Mouse (Mus musculus) neural tube, embryonic 13.5 days (tissue): ENCODE results near the gene B3gnt2. TPM values are rescaled to one million over a fixed set of nuclear protein-coding genes. Genes with fewer than 3 reads are reported as not detected.

Source experiments
- ATAC-seq: fragments of 200-750 bp; cut with Nextera tagmentation; 2 replicates; pipeline ENCODE4 v1.8.0; 2017; ENCODE audit warnings: low read depth, mild to moderate bottlenecking, moderate TSS enrichment, moderate library complexity
- H3K27ac ChIP-seq: fragments of 300-500 bp; sonication (generic); replicated peaks from 2 replicates; pipeline ENCODE4 v1.5.1; 2015; ENCODE audit warnings: moderate library complexity, mild to moderate bottlenecking, inconsistent platforms
- H3K27me3 ChIP-seq: fragments of 300-500 bp; sonication (generic); 2 replicates; pipeline ENCODE4 v1.6.1; 2015; ENCODE audit warnings: mild to moderate bottlenecking, inconsistent platforms
- H3K36me3 ChIP-seq: fragments of 300-500 bp; sonication (generic); 2 replicates; pipeline ENCODE4 v1.6.1; 2015; ENCODE audit warnings: mild to moderate bottlenecking, inconsistent platforms
- H3K4me1 ChIP-seq: fragments of 300-500 bp; sonication (generic); replicated peaks from 2 replicates; pipeline ENCODE4 v1.6.1; 2015; ENCODE audit warnings: inconsistent platforms
- H3K4me2 ChIP-seq: fragments of 300-500 bp; sonication (generic); 2 replicates; pipeline ENCODE4 v1.6.1; 2015; ENCODE audit warnings: inconsistent platforms, mild to moderate bottlenecking, moderate library complexity
- H3K4me3 ChIP-seq: fragments of 300-500 bp; sonication (generic); 2 replicates; pipeline ENCODE4 v1.5.1; 2015; ENCODE audit warnings: mild to moderate bottlenecking, inconsistent platforms
- H3K9ac ChIP-seq: fragments of 300-500 bp; sonication (generic); 2 replicates; pipeline ENCODE4 v1.6.1; 2015; ENCODE audit warnings: moderate library complexity, mild to moderate bottlenecking, inconsistent platforms
- H3K9me3 ChIP-seq: fragments of 300-500 bp; sonication (generic); 2 replicates; pipeline ENCODE4 v1.6.1; 2016; ENCODE audit warnings: inconsistent platforms
- WGBS: fragments of 180-500 bp; shearing (Covaris S2); methylation state at CpG from one replicate; pipeline ENCODE4 v1.1.7; 2015; 5-methylcytosine and 5-hydroxymethylcytosine counted together
- polyA plus RNA-seq: library from polyadenylated mRNA; unstranded; fragments of >200 nt; fragmentation: Nextera tagmentation; extraction: Ambion mirVana; gene quantifications from 2 replicates; pipeline ENCODE4 v1.2.1, GENCODE M21; 2015

The B3gnt2 gene
- polyA plus RNA-seq, 1 experiment from 2014 or later = 2.0 TPM

GRCm38 (mm10) chr11:22885350-22885749, 24.6 kb upstream of the B3gnt2 start:
- WGBS = 88% methylated on average over 1 of the region's 1 CpGs
- H3K9me3 ChIP-seq = no peaks in the 10 kb centered on the region
- H3K4me3 ChIP-seq = no peak overlapping the region
- ATAC-seq = no peak
- H3K4me2 ChIP-seq = no peak overlapping the region
- no peak overlapping the region for H3K9ac ChIP-seq
- no peaks in the 10 kb centered on the region for H3K36me3 ChIP-seq
- H3K27me3 ChIP-seq = no peaks in the 10 kb centered on the region
- H3K27ac ChIP-seq = no peak overlapping the region
- H3K4me1 ChIP-seq = no peaks in the 10 kb centered on the region

GRCm38 (mm10) chr11:22883676-22884075, 22.9 kb upstream of the B3gnt2 start:
- no peaks in the 10 kb centered on the region for H3K27me3 ChIP-seq
- no peak for ATAC-seq
- 79% methylated on average over 2 of the region's 2 CpGs for WGBS
- no peaks in the 10 kb centered on the region for H3K36me3 ChIP-seq
- H3K4me3 ChIP-seq = no peak overlapping the region
- no peaks in the 10 kb centered on the region for H3K9me3 ChIP-seq
- H3K4me1 ChIP-seq = no peaks in the 10 kb centered on the region
- H3K4me2 ChIP-seq = no peak overlapping the region
- H3K27ac ChIP-seq = no peak overlapping the region
- H3K9ac ChIP-seq = no peak overlapping the region

GRCm38 (mm10) chr11:22882926-22883325, 22.2 kb upstream of the B3gnt2 start:
- ATAC-seq = no peak
- Histone ChIP-seq H3K36me3 (no peaks in the 10 kb centered on the region), H3K4me3 (no peak overlapping the region), H3K4me2 (no peak overlapping the region), H3K27me3 (no peaks in the 10 kb centered on the region), H3K9ac (no peak overlapping the region), H3K9me3 (no peaks in the 10 kb centered on the region), H3K4me1 (no peaks in the 10 kb centered on the region), H3K27ac (no peak overlapping the region)

DNA sequence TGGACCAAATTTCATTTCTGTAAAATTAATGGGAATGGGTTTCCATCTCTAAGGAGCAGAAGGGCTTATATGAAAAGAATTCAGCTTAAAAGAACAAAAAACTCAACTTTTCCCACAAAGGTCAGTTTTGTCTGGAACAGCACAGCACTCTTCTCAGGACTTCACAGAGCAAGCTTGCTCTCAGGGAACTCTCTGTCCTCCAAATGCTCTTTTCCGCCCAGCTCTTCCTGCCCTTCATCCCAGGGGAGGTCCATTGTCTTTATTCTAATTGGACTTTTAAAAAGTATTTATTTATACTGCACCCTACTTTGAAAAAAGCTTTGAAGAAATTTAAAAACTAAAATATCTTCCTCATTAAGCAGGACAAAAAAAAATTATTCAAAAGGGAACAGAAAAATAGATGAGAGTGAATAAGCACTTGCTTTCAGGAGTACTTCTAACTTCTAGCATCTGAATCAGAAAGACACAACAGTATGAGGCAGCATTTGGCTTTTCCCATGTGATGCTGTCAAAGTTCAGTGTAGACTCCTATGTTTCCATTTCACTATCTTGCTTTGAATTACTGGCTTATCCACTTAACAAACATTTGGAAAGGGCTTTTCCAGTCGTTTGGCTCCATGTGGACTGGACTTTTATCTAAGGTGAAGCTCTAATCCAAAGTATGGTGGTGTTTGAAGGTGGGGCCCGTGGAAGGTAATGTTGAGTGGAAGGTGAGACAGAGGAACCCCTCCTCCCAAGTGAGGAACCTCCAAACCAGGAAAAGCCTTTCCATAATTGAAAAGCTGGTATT, 19.8 kb upstream of the B3gnt2 start:
- no peak for ATAC-seq
- Histone ChIP-seq H3K4me3 (no peak overlapping the region), H3K9ac (no peak overlapping the region), H3K36me3 (no peaks in the 10 kb centered on the region), H3K27ac (no peak overlapping the region), H3K9me3 (no peaks in the 10 kb centered on the region), H3K27me3 (no peaks in the 10 kb centered on the region), H3K4me2 (no peak overlapping the region), H3K4me1 (peaks cover 5% of the 10 kb centered on the region; the same call in 1 of the 2 replicates)
- 72% methylated on average over 3 of the region's 3 CpGs for WGBS

- 94% methylated on average over 4 of the region's 4 CpGs for WGBS
- Histone ChIP-seq H3K27ac (no peak overlapping the region), H3K4me2 (no peak overlapping the region), H3K9ac (no peak overlapping the region), H3K4me3 (no peak overlapping the region), H3K27me3 (no peaks in the 10 kb centered on the region), H3K36me3 (no peaks in the 10 kb centered on the region), H3K4me1 (peaks cover 15% of the 10 kb centered on the region), H3K9me3 (no peaks in the 10 kb centered on the region)
- no peak for ATAC-seq
Observed at GRCm38 (mm10) chr11:22879645-22880044, 18.9 kb upstream of the B3gnt2 start.

DNA sequence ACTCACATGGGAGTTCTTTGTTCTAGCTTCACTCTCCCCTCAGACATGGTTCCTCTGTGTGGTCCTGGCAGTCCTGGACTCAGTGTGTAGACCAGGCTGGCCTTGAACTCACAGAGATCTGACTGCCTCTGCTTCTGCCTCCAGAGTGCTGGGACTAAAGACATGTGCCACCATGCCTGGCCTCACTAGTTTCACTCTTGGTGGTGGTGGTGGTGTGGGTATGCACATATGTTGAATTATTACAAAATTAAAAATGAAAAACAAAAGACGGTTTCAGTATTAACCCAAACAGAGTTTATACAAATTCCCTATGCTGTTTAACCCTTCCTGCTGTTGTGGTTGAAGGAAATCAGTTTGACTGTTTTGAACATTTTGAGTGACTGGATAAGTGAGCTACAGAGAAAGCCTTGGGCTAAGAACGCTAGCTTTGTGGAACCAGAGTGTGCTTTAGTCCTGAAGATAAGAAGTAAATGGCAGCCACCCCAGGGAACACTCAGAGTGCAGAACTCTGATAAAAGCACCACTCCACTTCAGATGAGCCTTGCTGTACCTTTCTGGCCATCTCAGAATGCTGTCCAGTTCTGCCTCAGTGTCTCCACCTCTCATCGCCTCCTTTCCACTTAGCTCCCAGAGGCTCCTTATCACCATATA, 16.0 kb upstream of the B3gnt2 start:
- H3K4me2 ChIP-seq = no peak overlapping the region
- H3K9ac ChIP-seq = no peak overlapping the region
- H3K4me1 ChIP-seq = peaks cover 32% of the 10 kb centered on the region
- no peak overlapping the region for H3K27ac ChIP-seq
- WGBS = 95% methylated on average over 3 of the region's 3 CpGs
- H3K9me3 ChIP-seq = no peaks in the 10 kb centered on the region
- no peaks in the 10 kb centered on the region for H3K36me3 ChIP-seq
- no peak for ATAC-seq
- H3K4me3 ChIP-seq = no peak overlapping the region
- H3K27me3 ChIP-seq = no peaks in the 10 kb centered on the region

DNA sequence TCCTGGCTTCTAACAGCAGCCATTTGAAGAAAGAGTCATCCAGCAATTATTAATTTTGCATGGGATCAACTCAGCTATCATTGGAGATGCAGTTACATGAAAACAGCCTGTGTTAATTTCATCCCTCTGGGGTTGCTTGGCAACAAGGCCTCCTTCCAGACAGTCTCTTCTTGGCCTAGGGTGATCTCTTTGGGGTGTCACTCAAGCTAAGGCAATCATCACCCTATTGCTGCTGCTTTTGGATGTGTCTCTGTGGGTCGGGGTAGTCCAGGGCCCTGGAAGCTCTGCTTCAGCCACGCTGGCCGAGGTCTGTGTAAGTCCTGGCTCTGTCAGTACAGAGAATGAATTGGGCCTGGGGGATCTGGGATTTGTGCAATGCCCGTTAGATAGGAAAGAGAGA, 14.5 kb upstream of the B3gnt2 start:
- no peak overlapping the region for H3K4me3 ChIP-seq
- H3K9me3 ChIP-seq = no peaks in the 10 kb centered on the region
- H3K4me1 ChIP-seq = peaks cover 32% of the 10 kb centered on the region
- peak; percentile 72 for ATAC-seq
- H3K27me3 ChIP-seq = no peaks in the 10 kb centered on the region
- 50% methylated on average over 4 of the region's 4 CpGs for WGBS
- H3K36me3 ChIP-seq = no peaks in the 10 kb centered on the region
- H3K4me2 ChIP-seq = no peak overlapping the region
- no peak overlapping the region for H3K9ac ChIP-seq
- peak overlapping the region; percentile 70 for H3K27ac ChIP-seq

GRCm38 (mm10) chr11:22874747-22875146, 14.0 kb upstream of the B3gnt2 start:
- H3K27ac ChIP-seq = peak overlapping the region; percentile 70
- H3K36me3 ChIP-seq = no peaks in the 10 kb centered on the region
- H3K9ac ChIP-seq = no peak overlapping the region
- no peak overlapping the region for H3K4me3 ChIP-seq
- no peak overlapping the region for H3K4me2 ChIP-seq
- ATAC-seq = no peak
- H3K27me3 ChIP-seq = no peaks in the 10 kb centered on the region
- 54% methylated on average over 6 of the region's 6 CpGs for WGBS
- peaks cover 32% of the 10 kb centered on the region for H3K4me1 ChIP-seq
- no peaks in the 10 kb centered on the region for H3K9me3 ChIP-seq

DNA sequence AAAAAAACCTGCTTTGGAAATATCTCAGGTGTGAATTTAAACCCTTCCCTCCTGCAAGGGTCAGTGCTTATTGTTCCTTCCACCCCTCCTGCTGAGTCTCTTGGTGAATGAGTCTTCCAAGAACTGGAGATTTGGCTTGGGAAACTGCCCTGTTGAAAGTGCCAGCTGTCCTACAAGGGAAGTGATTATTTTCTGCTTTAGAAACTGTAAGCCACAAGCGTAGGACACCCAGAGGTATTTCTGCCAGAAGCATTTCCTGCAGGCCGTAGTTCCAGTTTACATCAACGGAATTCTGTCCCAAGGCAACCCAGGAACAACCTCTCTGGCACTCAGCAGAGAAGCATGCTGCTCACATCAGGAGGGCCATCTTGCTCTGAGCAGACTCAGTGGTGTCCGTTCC, 12.6 kb upstream of the B3gnt2 start:
- no peaks in the 10 kb centered on the region for H3K9me3 ChIP-seq
- ATAC-seq = no peak

DNA sequence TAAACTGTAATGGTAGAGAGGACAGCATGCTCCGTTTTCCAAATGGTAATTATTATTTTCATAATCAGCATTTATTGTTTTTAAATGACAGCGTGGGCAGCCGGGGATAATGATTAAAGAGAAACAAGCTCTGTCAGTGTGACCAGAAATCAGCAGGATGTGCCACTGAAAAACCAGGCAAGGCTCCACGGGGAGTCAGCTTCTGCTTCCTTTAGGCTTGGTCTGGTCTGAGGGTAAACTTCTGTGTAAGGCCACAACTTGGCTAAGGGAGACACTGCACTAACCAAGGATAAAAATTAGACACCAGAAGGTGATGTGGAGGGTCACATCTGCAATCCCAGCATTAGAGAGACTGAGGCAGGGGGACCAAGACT, 11.5 kb upstream of the B3gnt2 start:
- Histone ChIP-seq H3K27me3 (no peaks in the 10 kb centered on the region), H3K27ac (no peak overlapping the region), H3K4me3 (no peak overlapping the region), H3K4me1 (peaks cover 32% of the 10 kb centered on the region), H3K4me2 (no peak overlapping the region), H3K9ac (no peak overlapping the region), H3K9me3 (no peaks in the 10 kb centered on the region), H3K36me3 (no peaks in the 10 kb centered on the region)
- no peak for ATAC-seq
- WGBS = 50% methylated on average over 4 of the region's 4 CpGs

More for the DNA sequence above, 12.6 kb upstream of the B3gnt2 start:
- H3K27me3 ChIP-seq = no peaks in the 10 kb centered on the region
- no peak overlapping the region for H3K9ac ChIP-seq
- peaks cover 32% of the 10 kb centered on the region for H3K4me1 ChIP-seq
- WGBS = 51% methylated on average over 4 of the region's 4 CpGs
- peak overlapping the region; percentile 6; the same call in 1 of the 2 replicates for H3K27ac ChIP-seq
- H3K36me3 ChIP-seq = no peaks in the 10 kb centered on the region
- H3K4me3 ChIP-seq = no peak overlapping the region
- H3K4me2 ChIP-seq = no peak overlapping the region

GRCm38 (mm10) chr11:22871628-22872306, 11.0 kb upstream of the B3gnt2 start:
- H3K27ac ChIP-seq = no peak overlapping the region
- no peak for ATAC-seq

GRCm38 (mm10) chr11:22868582-22868981, 7.8 kb upstream of the B3gnt2 start:
- H3K36me3 ChIP-seq = no peaks in the 10 kb centered on the region
- H3K27me3 ChIP-seq = peaks cover 11% of the 10 kb centered on the region; the same call in 1 of the 2 replicates
- no peak overlapping the region for H3K4me3 ChIP-seq
- no peaks in the 10 kb centered on the region for H3K9me3 ChIP-seq
- WGBS = 91% methylated on average over 8 of the region's 8 CpGs
- peaks cover 21% of the 10 kb centered on the region; the same call in 1 of the 2 replicates for H3K4me1 ChIP-seq
- H3K4me2 ChIP-seq = no peak overlapping the region
- no peak overlapping the region for H3K9ac ChIP-seq
- no peak overlapping the region for H3K27ac ChIP-seq
- no peak for ATAC-seq

More at GRCm38 (mm10) chr11:22871628-22872306, 11.0 kb upstream of the B3gnt2 start:
- H3K4me1 ChIP-seq = peaks cover 32% of the 10 kb centered on the region
- H3K4me2 ChIP-seq = no peak overlapping the region
- H3K27me3 ChIP-seq = no peaks in the 10 kb centered on the region
- no peaks in the 10 kb centered on the region for H3K36me3 ChIP-seq
- no peak overlapping the region for H3K9ac ChIP-seq
- H3K4me3 ChIP-seq = no peak overlapping the region
- 76% methylated on average over 7 of the region's 7 CpGs for WGBS
- no peaks in the 10 kb centered on the region for H3K9me3 ChIP-seq
